ENCODE assay signal across 9 mouse cellular contexts in the genomic region with DNA sequence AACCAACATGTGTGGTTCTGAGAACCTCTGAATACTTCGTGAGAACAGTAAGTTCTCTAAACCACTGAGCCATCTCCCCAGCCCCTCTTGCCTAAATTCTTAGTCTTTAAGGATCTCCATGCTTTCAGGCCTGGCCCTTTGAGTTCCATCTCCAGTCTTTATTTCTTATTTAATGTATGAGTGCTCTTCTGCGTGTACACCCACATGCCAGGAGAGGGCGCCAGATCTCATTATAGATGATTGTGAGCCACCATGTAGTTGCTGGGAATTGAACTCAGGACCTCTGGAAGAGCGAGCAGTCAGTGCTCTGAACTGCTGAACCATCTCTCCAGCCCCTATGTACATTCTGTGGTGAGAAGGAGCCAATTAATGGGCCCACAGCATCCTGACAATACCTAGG. TPM values are rescaled to one million over a fixed set of nuclear protein-coding genes. Genes with fewer than 3 reads are reported as not detected.
DNase-seq lines count a peak whose midpoint lies in the region; ATAC-seq and TF ChIP-seq lines count a peak whose summit lies in the region.
"Had no signal": no experiment of that assay in that cellular context is flagged by ENCODE, and none has a peak within 500 bp of the region (broad histone marks: within the 10 kb centered on the region; RNA-seq: fewer than 3 reads in every experiment).

No protein-coding gene starts in this region.

- H3K4me2 ChIP-seq in intestine, postnatal 0 days (replicated peaks; ENCODE audit: low read depth) = peak overlapping the region; percentile 94
- H3K4me2 ChIP-seq in hindbrain, embryonic 14.5 days (replicated peaks) = no peak overlapping the region

- no peak overlapping the region for H3K4me3 ChIP-seq in spleen, adult 2 months (ENCODE audit: extremely low read depth, insufficient read depth, insufficient read length)
- H3K4me3 ChIP-seq in intestine, postnatal 0 days (ENCODE audit: low read depth, low read length) = peak overlapping the region; percentile 85; the same call in 1 of the 2 replicates
- H3K4me3 ChIP-seq in hindbrain, embryonic 14.5 days (replicated peaks; ENCODE audit: low read length) = no peak overlapping the region
- H3K4me3 ChIP-seq: neural tube, embryonic 12.5 days had no signal

- H3K9me3 ChIP-seq in intestine, postnatal 0 days (ENCODE audit: control insufficient read depth) = no peaks in the 10 kb centered on the region
- no peaks in the 10 kb centered on the region for H3K9me3 ChIP-seq in hindbrain, embryonic 14.5 days (ENCODE audit: control insufficient read depth, low read length)
- H3K9me3 ChIP-seq: neural tube, embryonic 12.5 days had no signal

- TF ChIP-seq POLR2A in spleen, adult 2 months (IDR thresholded peaks at IDR 0.05; ENCODE audit: low read depth, low read length) = no peak

- no peaks in the 10 kb centered on the region for H3K27me3 ChIP-seq in spleen, adult 2 months (ENCODE audit: control insufficient read depth, insufficient read depth, low read length)
- H3K27me3 ChIP-seq in intestine, postnatal 0 days (replicated peaks; ENCODE audit: control insufficient read depth, insufficient read depth, low read length) = no peaks in the 10 kb centered on the region
- no peaks in the 10 kb centered on the region; the same call in 1 of the 2 replicates for H3K27me3 ChIP-seq in hindbrain, embryonic 14.5 days (ENCODE audit: control insufficient read depth, insufficient read depth, low read length)
- H3K27me3 ChIP-seq: neural tube, embryonic 12.5 days had no signal

- peaks cover 3% of the 10 kb centered on the region; the same call in 1 of the 2 replicates for H3K36me3 ChIP-seq in spleen, adult 2 months (ENCODE audit: control insufficient read depth, insufficient read depth, low read length)
- H3K36me3 ChIP-seq in intestine, postnatal 0 days (ENCODE audit: control insufficient read depth, insufficient read depth) = peaks cover 37% of the 10 kb centered on the region
- H3K36me3 ChIP-seq in hindbrain, embryonic 14.5 days (replicated peaks; ENCODE audit: control insufficient read depth, insufficient read depth) = peaks cover 23% of the 10 kb centered on the region

- ATAC-seq in intestine, postnatal 0 days = no peak
- ATAC-seq in monocyte, adult 5-6 weeks (replicated peaks; ENCODE audit: insufficient number of reproducible peaks, low FRiP score, low TSS enrichment, poor library complexity, severe bottlenecking) = no peak
- no peak for ATAC-seq in hindbrain, embryonic 14.5 days (ENCODE audit: low FRiP score)

- no peak overlapping the region for H3K27ac ChIP-seq in spleen, adult 2 months (ENCODE audit: insufficient read depth, low read length)
- H3K27ac ChIP-seq in intestine, postnatal 0 days (ENCODE audit: low read depth, low read length) = peak overlapping the region; percentile 91
- no peak overlapping the region for H3K27ac ChIP-seq in hindbrain, embryonic 14.5 days
- H3K27ac ChIP-seq: neural tube, embryonic 12.5 days had no signal

- WGBS in spleen, adult 2 months = 57% methylated on average over 4 of the region's 4 CpGs
- WGBS in intestine, postnatal 0 days = 59% methylated on average over 4 of the region's 4 CpGs
- 53% methylated on average over 4 of the region's 4 CpGs for WGBS in hindbrain, embryonic 14.5 days

- DNase-seq in cerebellum, postnatal 10 days = peak; percentile 54 to 62
- DNase-seq in cerebellum, postnatal 25 days = no peak
- peak; percentile 30 to 55 for DNase-seq in spleen, adult 2 months (ENCODE audit: low read depth in 1 of 2, low spot score in 2 of 2)
- DNase-seq in spleen, adult 12 weeks (ENCODE audit: low spot score) = no peak
- peak; percentile 54 for DNase-seq in retina, postnatal 1 day
- no peak for DNase-seq in hindbrain, embryonic 14.5 days (ENCODE audit: low spot score)

- H3K4me1 ChIP-seq in spleen, adult 2 months (ENCODE audit: control insufficient read depth, insufficient read depth, insufficient read length) = peaks cover 20% of the 10 kb centered on the region
- no peaks in the 10 kb centered on the region for H3K4me1 ChIP-seq in intestine, postnatal 0 days (replicated peaks; ENCODE audit: control insufficient read depth, insufficient read depth, low read length)
- H3K4me1 ChIP-seq in hindbrain, embryonic 14.5 days (replicated peaks; ENCODE audit: control insufficient read depth, insufficient read depth, low read length) = peaks cover 19% of the 10 kb centered on the region

- peak; percentile 17; the same call in 1 of the 2 replicates for TF ChIP-seq CTCF in spleen, adult 2 months (IDR thresholded peaks at IDR 0.05; ENCODE audit: extremely low read depth, insufficient read depth, insufficient read length, insufficient replicate concordance)
- peak; percentile 74 for TF ChIP-seq CTCF in intestine, postnatal 0 days (IDR thresholded peaks at IDR 0.05; ENCODE audit: low read depth)

- H3K9ac ChIP-seq in intestine, postnatal 0 days (ENCODE audit: low read depth, low read length) = no peak overlapping the region
- no peak overlapping the region for H3K9ac ChIP-seq in hindbrain, embryonic 14.5 days
- H3K9ac ChIP-seq: neural tube, embryonic 12.5 days had no signal

RNA-seq across cellular contexts. Expression of gene Akr7a5, which starts 2.1 kb away (rescaled TPM):
- 22.0 and 32.8 TPM in 2 replicates for polyA plus RNA-seq in spleen, adult 2 months (2012; rRNA removed)
- 226 and 259 TPM in 2 replicates for polyA plus RNA-seq in intestine, postnatal 0 days (2015; fragmentation: Nextera tagmentation; extraction: Ambion mirVana)
- 3.6 to 7.3 TPM (median 4.8 TPM) in 3 replicates for total RNA-seq in monocyte, adult 5-6 weeks (2017)
- 57.6 and 58.7 TPM in 2 replicates for polyA plus RNA-seq in hindbrain, embryonic 14.5 days (2014; fragmentation: Nextera tagmentation; extraction: Ambion mirVana)

RNA-seq across cellular contexts. Expression of gene Pqlc2, which starts 2.1 kb away (rescaled TPM):
- 48.3 and 54.1 TPM in 2 replicates for polyA plus RNA-seq in spleen, adult 2 months (2012; rRNA removed)
- 92.6 and 95.9 TPM in 2 replicates for polyA plus RNA-seq in intestine, postnatal 0 days (2015; fragmentation: Nextera tagmentation; extraction: Ambion mirVana)
- 6.1 to 12.0 TPM (median 6.4 TPM) in 3 replicates for total RNA-seq in monocyte, adult 5-6 weeks (2017)
- 10.0 and 13.3 TPM in 2 replicates for polyA plus RNA-seq in hindbrain, embryonic 14.5 days (2014; fragmentation: Nextera tagmentation; extraction: Ambion mirVana)

RNA-seq across cellular contexts. Expression of gene Mrto4, which starts 39.7 kb away (rescaled TPM):
- 15.2 and 19.0 TPM in 2 replicates for polyA plus RNA-seq in spleen, adult 2 months (2012; rRNA removed)
- polyA plus RNA-seq in intestine, postnatal 0 days (2015; fragmentation: Nextera tagmentation; extraction: Ambion mirVana) = 36.6 and 39.0 TPM in 2 replicates
- total RNA-seq in monocyte, adult 5-6 weeks (2017) = 20.8 to 41.9 TPM (median 26.8 TPM) in 3 replicates
- 65.7 and 74.2 TPM in 2 replicates for polyA plus RNA-seq in hindbrain, embryonic 14.5 days (2014; fragmentation: Nextera tagmentation; extraction: Ambion mirVana)

RNA-seq across cellular contexts. Expression of gene Emc1, which starts 39.8 kb away (rescaled TPM):
- 17.2 and 23.3 TPM in 2 replicates for polyA plus RNA-seq in spleen, adult 2 months (2012; rRNA removed)
- polyA plus RNA-seq in intestine, postnatal 0 days (2015; fragmentation: Nextera tagmentation; extraction: Ambion mirVana) = 7.9 and 8.8 TPM in 2 replicates
- total RNA-seq in monocyte, adult 5-6 weeks (2017) = 14.3 to 34.6 TPM (median 21.9 TPM) in 3 replicates
- 35.1 and 36.8 TPM in 2 replicates for polyA plus RNA-seq in hindbrain, embryonic 14.5 days (2014; fragmentation: Nextera tagmentation; extraction: Ambion mirVana)

RNA-seq across cellular contexts. Expression of gene Ubr4, which starts 39.8 kb away (rescaled TPM):
- 201 and 204 TPM in 2 replicates for polyA plus RNA-seq in spleen, adult 2 months (2012; rRNA removed)
- 27.5 and 30.0 TPM in 2 replicates for polyA plus RNA-seq in intestine, postnatal 0 days (2015; fragmentation: Nextera tagmentation; extraction: Ambion mirVana)
- total RNA-seq in monocyte, adult 5-6 weeks (2017) = 38.5 to 107 TPM (median 47.9 TPM) in 3 replicates
- polyA plus RNA-seq in hindbrain, embryonic 14.5 days (2014; fragmentation: Nextera tagmentation; extraction: Ambion mirVana) = 95.5 and 100 TPM in 2 replicates

Comparison
In these comparisons a context has a peak if more than half of its experiments do, and no peak if none do; other contexts are left out.
1. DNase-seq: peak in cerebellum, postnatal 10 days (2 of 2), spleen, adult 2 months (2 of 2) and retina, postnatal 1 day (single experiment); none in cerebellum, postnatal 25 days (0 of 2), spleen, adult 12 weeks (single experiment) and hindbrain, embryonic 14.5 days (single experiment).